Mouse (Mus musculus) E14TG2a.4 (cell line): ENCODE measurements around the gene Card10.

Source experiments
- CTCF ChIP-seq: conservative IDR thresholded peaks from 2 replicates; pipeline ENCODE4 v1.5.1; 2014; ENCODE audit warnings: low read length
- NANOG ChIP-seq: IDR thresholded peaks from 2 replicates; pipeline ENCODE4 v1.6.1; 2014; ENCODE audit warnings: borderline replicate concordance, low read length, mixed read lengths
- POU5F1 ChIP-seq: IDR thresholded peaks from 2 replicates; pipeline ENCODE4 v1.6.1; 2014; ENCODE audit warnings: low read length, borderline replicate concordance

DNA sequence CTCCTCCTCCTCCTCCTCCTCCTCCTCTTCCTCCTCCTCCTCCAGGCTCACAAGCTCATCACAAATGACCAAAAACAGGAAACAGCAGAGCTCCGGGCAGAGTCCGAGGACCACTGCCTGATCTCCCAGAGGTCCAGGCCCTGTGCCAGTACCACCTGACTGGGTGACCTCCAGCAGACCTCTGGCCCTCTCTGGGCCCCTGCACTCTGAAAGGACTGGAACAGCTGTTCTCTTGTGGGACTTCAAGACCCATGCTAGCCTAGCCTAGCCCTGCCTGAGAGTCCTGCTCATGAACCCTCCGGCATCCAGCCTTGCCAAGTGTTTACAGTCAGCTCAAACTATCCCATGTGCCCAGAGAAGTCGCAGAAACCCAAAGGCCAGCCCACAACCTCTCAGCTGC, 12.4 kb downstream of the Card10 start:
- TF ChIP-seq CTCF, result no peak
- no peak for TF ChIP-seq POU5F1
- no peak for TF ChIP-seq NANOG
